Comparison of ENCODE assay signal across 8 mouse cellular contexts in the genomic region with DNA sequence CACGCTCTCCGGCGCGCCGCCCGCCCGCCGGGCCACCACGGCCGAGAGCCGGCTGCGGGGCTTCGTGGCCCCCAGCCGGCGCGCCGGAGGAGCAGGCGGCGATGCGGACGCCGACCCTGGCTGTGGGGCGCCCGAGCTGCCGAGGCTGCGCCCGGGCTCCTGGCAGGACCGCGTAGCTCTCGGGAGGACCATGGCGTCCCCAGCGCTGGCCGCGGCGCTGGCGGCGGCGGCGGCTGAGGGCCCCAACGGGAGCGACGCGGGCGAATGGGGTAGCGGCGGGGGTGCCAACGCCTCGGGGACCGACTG. TPM values are rescaled to one million over a fixed set of nuclear protein-coding genes. Genes with fewer than 3 reads are reported as not detected.
DNase-seq lines count a peak whose midpoint lies in the region; ATAC-seq lines count a peak whose summit lies in the region.

No protein-coding gene starts in this region.

- no peak overlapping the region for H3K27ac ChIP-seq in liver, embryonic 11.5 days (ENCODE audit: low read depth, low read length)
- H3K27ac ChIP-seq in intestine, embryonic 14.5 days (ENCODE audit: low read depth), result no peak overlapping the region
- H3K27ac ChIP-seq in neural tube, embryonic 14.5 days (ENCODE audit: low read depth, low read length), result no peak overlapping the region

- ATAC-seq in liver, embryonic 11.5 days (replicated peaks; ENCODE audit: low FRiP score), result no peak
- no peak for ATAC-seq in intestine, embryonic 14.5 days (replicated peaks; ENCODE audit: low FRiP score, low TSS enrichment, low read depth)
- ATAC-seq in neural tube, embryonic 14.5 days (ENCODE audit: low read depth), result 0 out of 2 replicates have a peak, but pooled peaks have one; percentile 6
- no peak for ATAC-seq in megakaryocyte, adult 5-6 weeks (ENCODE audit: poor library complexity, severe bottlenecking)

- 4% methylated on average over 22 of the region's 49 CpGs for WGBS in liver, embryonic 11.5 days
- WGBS in intestine, embryonic 14.5 days, result under 1% methylated on average over 42 of the region's 49 CpGs
- WGBS in neural tube, embryonic 14.5 days, result 0% methylated on average over 37 of the region's 49 CpGs

- DNase-seq in adrenal gland, postnatal 25 days, result peak; percentile 9
- no peak for DNase-seq in adrenal gland, postnatal 4 days (ENCODE audit: low spot score in 2 of 2)
- peak; percentile 44 for DNase-seq in liver, embryonic 11.5 days (ENCODE audit: low spot score)
- no peak for DNase-seq in liver
- no peak for DNase-seq in intestine, embryonic 14.5 days (ENCODE audit: low spot score)
- DNase-seq in adrenal gland, postnatal 14 days, result no peak

- no peaks in the 10 kb centered on the region for H3K4me1 ChIP-seq in liver, embryonic 11.5 days (replicated peaks; ENCODE audit: control insufficient read depth, insufficient read depth, low read length)
- 0 out of 2 replicates have a peak, but pooled peaks cover 5% of the 10 kb centered on the region for H3K4me1 ChIP-seq in intestine, embryonic 14.5 days (replicated peaks; ENCODE audit: control insufficient read depth, insufficient read depth, low read length)
- H3K4me1 ChIP-seq in neural tube, embryonic 14.5 days (ENCODE audit: control insufficient read depth, insufficient read depth, low read length), result peaks cover 10% of the 10 kb centered on the region; the same call in 1 of the 2 replicates

- no peaks in the 10 kb centered on the region for H3K36me3 ChIP-seq in liver, embryonic 11.5 days (ENCODE audit: control insufficient read depth, insufficient read depth, low read length)
- H3K36me3 ChIP-seq in intestine, embryonic 14.5 days (ENCODE audit: control insufficient read depth, insufficient read depth, low read length), result no peaks in the 10 kb centered on the region
- no peaks in the 10 kb centered on the region for H3K36me3 ChIP-seq in neural tube, embryonic 14.5 days (ENCODE audit: control insufficient read depth, insufficient read depth, low read length)

- H3K4me2 ChIP-seq in liver, embryonic 11.5 days, result peak overlapping the region; percentile 70
- peak overlapping the region; percentile 66 for H3K4me2 ChIP-seq in intestine, embryonic 14.5 days (ENCODE audit: low read length)
- H3K4me2 ChIP-seq in neural tube, embryonic 14.5 days (ENCODE audit: low read depth, low read length), result peak overlapping the region; percentile 81

- H3K27me3 ChIP-seq in liver, embryonic 11.5 days (replicated peaks; ENCODE audit: control insufficient read depth, insufficient read depth, low read length), result peaks cover 72% of the 10 kb centered on the region
- peaks cover 74% of the 10 kb centered on the region for H3K27me3 ChIP-seq in intestine, embryonic 14.5 days (replicated peaks; ENCODE audit: control insufficient read depth, insufficient read depth, low read length)
- H3K27me3 ChIP-seq in neural tube, embryonic 14.5 days (ENCODE audit: control insufficient read depth, insufficient read depth, low read length), result peaks cover 63% of the 10 kb centered on the region

- peak overlapping the region; percentile 47 for H3K4me3 ChIP-seq in liver, embryonic 11.5 days (ENCODE audit: low read depth, low read length)
- H3K4me3 ChIP-seq in intestine, embryonic 14.5 days (ENCODE audit: low read depth, low read length), result peak overlapping the region; percentile 39
- peak overlapping the region; percentile 46 for H3K4me3 ChIP-seq in neural tube, embryonic 14.5 days (ENCODE audit: low read depth, low read length)

- H3K9me3 ChIP-seq in liver, embryonic 11.5 days (ENCODE audit: control insufficient read depth, low read length), result no peaks in the 10 kb centered on the region
- no peaks in the 10 kb centered on the region for H3K9me3 ChIP-seq in intestine, embryonic 14.5 days (ENCODE audit: control insufficient read depth, low read length)
- no peaks in the 10 kb centered on the region for H3K9me3 ChIP-seq in neural tube, embryonic 14.5 days (ENCODE audit: control insufficient read depth, low read length)

- H3K9ac ChIP-seq in liver, embryonic 11.5 days (ENCODE audit: low read depth, low read length), result no peak overlapping the region
- H3K9ac ChIP-seq in intestine, embryonic 14.5 days (ENCODE audit: low read length), result no peak overlapping the region
- peak overlapping the region; percentile 44 for H3K9ac ChIP-seq in neural tube, embryonic 14.5 days (replicated peaks; ENCODE audit: low read depth, low read length)

RNA-seq across cellular contexts. Expression of a gene that starts 1.5 kb away (rescaled TPM):
- 0.82 TPM in 1 of 2 replicates, not detected in the other for total RNA-seq in adrenal gland, postnatal 25 days (2021)
- total RNA-seq in adrenal gland, postnatal 4 days (2021), result 1 to 10 TPM; 1.5 to 1.6 TPM
- polyA plus RNA-seq in liver, embryonic 11.5 days (2014; fragmentation: Nextera tagmentation; extraction: Ambion mirVana), result 0.05 TPM in 1 of 2 replicates, not detected in the other
- 0.05 TPM in 1 of 2 replicates, not detected in the other for polyA plus RNA-seq in intestine, embryonic 14.5 days (2014; fragmentation: Nextera tagmentation; extraction: Ambion mirVana)
- 0.99 and 1.2 TPM in 2 replicates for polyA plus RNA-seq in neural tube, embryonic 14.5 days (2014; fragmentation: Nextera tagmentation; extraction: Ambion mirVana)
- not detected in 2 replicates for total RNA-seq in megakaryocyte, adult 5-6 weeks (2015)
- total RNA-seq in megakaryocyte, adult 5-6 weeks (2017), result not detected in 2 replicates
- 0.30 and 0.83 TPM in 2 replicates for total RNA-seq in adrenal gland, postnatal 14 days (2021)

Comparison
In these comparisons a context has a peak if more than half of its experiments do, and no peak if none do; other contexts are left out.
1. DNase-seq: peak in adrenal gland, postnatal 25 days (single experiment) and liver, embryonic 11.5 days (single experiment); none in adrenal gland, postnatal 4 days (0 of 2), liver (single experiment), intestine, embryonic 14.5 days (single experiment) and adrenal gland, postnatal 14 days (single experiment).
2. Peak in every context shown above with its lines, with median percentiles within 50 percentile points of each other: H3K4me2 ChIP-seq and H3K4me3 ChIP-seq.